Mouse (Mus musculus): ENCODE data around the gene Gpc3. TPM values are rescaled to one million over a fixed set of nuclear protein-coding genes. Genes with fewer than 3 reads are reported as not detected.
"Not testable (repeated sequence)": the region's sequence is repeated elsewhere in the genome, so short reads cannot be mapped to it uniquely, and the experiment has no call there.

Gene Gpc3
- polyA plus RNA-seq, 1 experiment from 2014 or later: 330 TPM

- 81% methylated on average over 2 of the region's 2 CpGs for WGBS
- no peaks in the 10 kb centered on the region for H3K9me3 ChIP-seq (replicated peaks)
- no peaks in the 10 kb centered on the region for H3K4me1 ChIP-seq
- no peak overlapping the region for H3K27ac ChIP-seq
- no peaks in the 10 kb centered on the region for H3K27me3 ChIP-seq
- no peak for ATAC-seq (ENCODE audit: low FRiP score)
- H3K36me3 ChIP-seq: no peaks in the 10 kb centered on the region
- no peak overlapping the region for H3K4me2 ChIP-seq (replicated peaks)
- no peak overlapping the region for H3K9ac ChIP-seq
- H3K4me3 ChIP-seq: no peak overlapping the region
Measured at GRCm38 (mm10) chrX:52310976-52311375, 302.8 kb downstream of the Gpc3 start.

DNA sequence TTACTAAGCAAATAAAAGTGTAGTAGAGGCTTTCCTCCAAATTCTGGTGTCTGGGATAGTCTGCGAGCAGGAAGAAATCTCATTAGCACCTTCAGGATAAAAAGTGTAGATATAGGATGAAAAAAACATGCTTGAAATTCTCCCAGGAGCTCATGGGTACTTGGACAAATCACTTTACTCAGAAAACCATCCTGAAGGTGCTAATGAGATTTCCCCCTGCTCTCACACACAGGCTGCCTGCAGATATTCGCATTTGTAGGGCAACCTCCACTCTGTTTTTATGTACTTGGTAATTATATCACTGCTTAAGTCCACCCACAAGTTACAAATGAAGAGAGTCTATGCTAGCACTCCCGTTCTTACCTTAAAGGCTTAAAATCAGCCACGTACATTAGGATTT lies 308.5 kb downstream of the Gpc3 start:
- ATAC-seq (ENCODE audit: low FRiP score): no peak
- 92% methylated on average over 4 of the region's 4 CpGs for WGBS
- no peaks in the 10 kb centered on the region for H3K9me3 ChIP-seq (replicated peaks)

GRCm38 (mm10) chrX:52288792-52289191 lies 325.0 kb downstream of the Gpc3 start:
- H3K36me3 ChIP-seq: no peaks in the 10 kb centered on the region
- WGBS: 38% methylated on average over 1 of the region's 1 CpGs
- no peak overlapping the region for H3K9ac ChIP-seq
- no peak overlapping the region for H3K4me2 ChIP-seq (replicated peaks)
- H3K4me1 ChIP-seq: no peaks in the 10 kb centered on the region
- no peak for ATAC-seq (ENCODE audit: low FRiP score)
- H3K27ac ChIP-seq: no peak overlapping the region
- H3K4me3 ChIP-seq: no peak overlapping the region
- H3K27me3 ChIP-seq: no peaks in the 10 kb centered on the region
- H3K9me3 ChIP-seq (replicated peaks): no peaks in the 10 kb centered on the region

More for the DNA sequence above, 308.5 kb downstream of the Gpc3 start:
- Histone ChIP-seq H3K4me1 (no peaks in the 10 kb centered on the region), H3K27me3 (no peaks in the 10 kb centered on the region), H3K4me2 (replicated peaks) (no peak overlapping the region), H3K36me3 (no peaks in the 10 kb centered on the region), H3K9ac (no peak overlapping the region), H3K4me3 (no peak overlapping the region), H3K27ac (no peak overlapping the region)

DNA sequence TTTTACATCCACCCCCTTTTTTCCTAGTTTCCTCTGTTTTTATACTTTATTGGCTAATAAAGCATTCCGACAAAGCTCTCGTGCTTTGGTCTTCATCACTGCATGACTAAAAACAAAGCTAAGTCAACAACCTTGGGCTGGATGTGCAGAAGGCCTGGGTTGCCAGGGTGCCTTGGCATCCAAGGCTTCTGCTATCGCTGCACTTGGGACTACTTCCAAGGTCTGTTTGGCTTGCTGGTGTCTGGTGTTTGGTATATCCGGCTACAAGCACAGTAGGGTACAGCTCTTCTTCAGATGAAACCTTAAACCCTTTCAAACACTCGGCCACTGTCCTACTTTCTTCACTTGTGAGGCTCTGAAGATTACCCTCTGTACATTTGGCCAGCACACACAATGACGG lies 325.8 kb downstream of the Gpc3 start:
- no peak for ATAC-seq (ENCODE audit: low FRiP score)
- H3K4me3 ChIP-seq: no peak overlapping the region
- no peaks in the 10 kb centered on the region for H3K36me3 ChIP-seq
- no peaks in the 10 kb centered on the region for H3K9me3 ChIP-seq (replicated peaks)
- H3K9ac ChIP-seq: no peak overlapping the region
- H3K27ac ChIP-seq: no peak overlapping the region
- H3K27me3 ChIP-seq: no peaks in the 10 kb centered on the region
- 81% methylated on average over 6 of the region's 6 CpGs for WGBS
- H3K4me1 ChIP-seq: no peaks in the 10 kb centered on the region
- H3K4me2 ChIP-seq (replicated peaks): no peak overlapping the region

DNA sequence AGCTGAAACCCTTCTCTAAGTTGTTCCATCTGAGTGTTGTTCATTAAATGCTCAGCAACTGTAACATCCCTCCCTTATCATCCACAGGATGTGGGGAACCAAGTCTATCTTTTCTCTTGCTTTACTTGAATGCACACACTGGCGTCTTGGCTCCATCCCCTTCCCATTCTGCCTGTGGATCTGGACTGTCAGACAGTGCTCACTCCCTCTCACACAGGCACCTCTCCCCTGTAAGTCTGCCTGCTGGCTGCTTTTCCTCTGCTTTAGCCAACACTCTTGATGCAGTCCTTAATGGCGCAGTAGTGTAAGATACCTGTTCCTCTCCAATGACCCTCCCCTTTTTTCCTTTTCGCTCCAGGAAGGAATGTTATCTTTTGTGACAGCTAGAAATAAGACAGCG lies 331.7 kb downstream of the Gpc3 start:
- no peaks in the 10 kb centered on the region for H3K27me3 ChIP-seq
- no peaks in the 10 kb centered on the region for H3K9me3 ChIP-seq (replicated peaks)
- no peak overlapping the region for H3K4me3 ChIP-seq
- H3K4me1 ChIP-seq: no peaks in the 10 kb centered on the region
- 81% methylated on average over 4 of the region's 4 CpGs for WGBS
- no peak overlapping the region for H3K27ac ChIP-seq
- H3K36me3 ChIP-seq: no peaks in the 10 kb centered on the region
- no peak for ATAC-seq (ENCODE audit: low FRiP score)
- no peak overlapping the region for H3K9ac ChIP-seq
- H3K4me2 ChIP-seq (replicated peaks): no peak overlapping the region

GRCm38 (mm10) chrX:52281103-52281900 lies 332.4 kb downstream of the Gpc3 start:
- 84% methylated on average over 6 of the region's 6 CpGs for WGBS

DNA sequence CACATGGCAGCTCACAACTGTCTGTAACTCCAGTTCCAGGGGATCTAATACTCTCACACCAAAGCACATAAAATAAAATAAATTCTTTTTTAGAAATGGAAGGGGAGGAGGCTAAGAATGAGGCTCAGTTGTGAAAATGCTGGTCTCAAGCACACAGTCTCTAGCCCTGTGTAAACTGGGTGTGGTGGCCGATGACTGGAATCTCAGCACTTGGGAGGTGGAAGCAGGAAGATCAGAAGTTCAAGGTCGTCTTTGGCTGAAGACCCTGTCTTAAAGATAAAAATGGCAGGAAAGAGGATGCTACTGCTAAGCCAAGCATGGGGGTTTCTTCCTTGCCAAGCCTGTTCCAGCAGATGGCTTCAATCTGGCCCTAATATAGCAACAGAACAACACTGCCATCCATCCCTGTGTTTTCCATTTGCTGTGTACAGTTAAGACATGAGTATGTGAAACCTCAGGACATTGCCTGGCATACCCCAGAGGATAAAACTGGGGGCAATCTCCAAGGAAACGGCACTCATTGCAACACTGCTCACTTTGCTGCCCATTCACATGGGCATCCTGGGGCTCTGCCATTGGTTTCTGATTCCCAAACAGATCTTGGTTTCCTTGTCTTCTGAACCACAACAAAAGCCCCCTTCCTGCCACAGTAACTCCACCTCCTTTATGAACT lies 334.9 kb downstream of the Gpc3 start:
- H3K27me3 ChIP-seq: no peaks in the 10 kb centered on the region
- no peak overlapping the region for H3K4me3 ChIP-seq
- no peak overlapping the region for H3K9ac ChIP-seq
- 80% methylated on average over 3 of the region's 3 CpGs for WGBS
- ATAC-seq (ENCODE audit: low FRiP score): no peak
- H3K9me3 ChIP-seq (replicated peaks): no peaks in the 10 kb centered on the region
- no peaks in the 10 kb centered on the region for H3K4me1 ChIP-seq
- no peak overlapping the region for H3K4me2 ChIP-seq (replicated peaks)
- H3K27ac ChIP-seq: no peak overlapping the region
- H3K36me3 ChIP-seq: no peaks in the 10 kb centered on the region

More at GRCm38 (mm10) chrX:52281103-52281900, 332.4 kb downstream of the Gpc3 start:
- H3K27ac ChIP-seq: no peak overlapping the region
- H3K4me3 ChIP-seq: no peak overlapping the region
- no peak overlapping the region for H3K9ac ChIP-seq
- H3K36me3 ChIP-seq: no peaks in the 10 kb centered on the region
- H3K4me2 ChIP-seq (replicated peaks): no peak overlapping the region
- ATAC-seq (ENCODE audit: low FRiP score): no peak
- no peaks in the 10 kb centered on the region for H3K27me3 ChIP-seq
- no peaks in the 10 kb centered on the region for H3K9me3 ChIP-seq (replicated peaks)
- H3K4me1 ChIP-seq: no peaks in the 10 kb centered on the region

GRCm38 (mm10) chrX:52277599-52277998 lies 336.2 kb downstream of the Gpc3 start:
- WGBS: 57% methylated on average over 1 of the region's 1 CpGs

DNA sequence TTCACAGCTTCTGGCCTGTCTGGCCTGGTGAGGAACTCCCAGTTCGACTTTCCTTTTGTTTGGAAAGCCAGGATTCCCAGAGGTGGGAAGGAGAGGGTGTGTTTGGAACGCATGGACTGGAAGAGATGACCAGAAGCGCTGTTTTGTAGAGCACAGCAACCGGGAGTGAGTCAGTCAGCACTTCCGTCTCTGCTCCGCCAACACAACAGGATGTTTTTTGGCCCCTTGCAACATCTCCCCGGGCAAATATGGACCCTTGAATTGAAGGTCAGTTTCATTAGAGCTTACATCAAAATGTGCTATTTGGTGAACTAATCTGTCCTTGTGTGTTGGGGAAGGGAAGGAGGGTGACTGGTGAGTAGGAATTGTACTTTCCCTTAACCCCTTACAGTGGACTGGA lies 340.7 kb downstream of the Gpc3 start:
- no peak overlapping the region for H3K27ac ChIP-seq
- ATAC-seq (ENCODE audit: low FRiP score): no peak
- no peaks in the 10 kb centered on the region for H3K9me3 ChIP-seq (replicated peaks)
- 81% methylated on average over 7 of the region's 7 CpGs for WGBS
- H3K9ac ChIP-seq: no peak overlapping the region
- H3K4me3 ChIP-seq: no peak overlapping the region
- no peak overlapping the region for H3K4me2 ChIP-seq (replicated peaks)
- H3K36me3 ChIP-seq: no peaks in the 10 kb centered on the region
- no peaks in the 10 kb centered on the region for H3K4me1 ChIP-seq
- no peaks in the 10 kb centered on the region for H3K27me3 ChIP-seq

More at GRCm38 (mm10) chrX:52277599-52277998, 336.2 kb downstream of the Gpc3 start:
- no peak overlapping the region for H3K4me3 ChIP-seq
- H3K36me3 ChIP-seq: no peaks in the 10 kb centered on the region
- H3K27ac ChIP-seq: no peak overlapping the region
- H3K4me2 ChIP-seq (replicated peaks): no peak overlapping the region
- H3K27me3 ChIP-seq: no peaks in the 10 kb centered on the region
- no peak overlapping the region for H3K9ac ChIP-seq
- no peaks in the 10 kb centered on the region for H3K4me1 ChIP-seq
- no peak for ATAC-seq (ENCODE audit: low FRiP score)
- H3K9me3 ChIP-seq (replicated peaks): no peaks in the 10 kb centered on the region

DNA sequence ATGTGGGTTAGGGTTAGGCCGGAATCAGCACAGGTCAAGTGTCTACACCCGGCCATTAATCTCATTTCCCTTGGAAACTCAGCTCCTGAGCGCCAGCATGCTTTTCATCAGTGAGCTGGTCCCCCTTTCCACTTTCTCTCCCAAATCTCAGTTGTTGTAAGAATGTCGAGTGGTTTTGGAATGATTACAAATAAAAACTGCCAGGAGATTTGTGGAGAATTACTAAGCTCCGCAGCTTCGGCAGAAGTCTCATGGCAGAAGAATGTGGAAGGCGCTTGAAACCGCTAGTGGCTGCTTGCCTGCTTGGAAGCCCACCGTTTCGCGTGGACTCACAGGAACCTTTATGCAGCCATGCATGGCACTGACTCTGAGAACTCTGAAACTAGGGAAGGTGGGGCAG lies 351.8 kb downstream of the Gpc3 start:
- Histone ChIP-seq H3K4me1 (no peaks in the 10 kb centered on the region), H3K27me3 (no peaks in the 10 kb centered on the region), H3K27ac (no peak overlapping the region), H3K36me3 (no peaks in the 10 kb centered on the region), H3K4me3 (no peak overlapping the region), H3K9me3 (replicated peaks) (no peaks in the 10 kb centered on the region), H3K9ac (no peak overlapping the region), H3K4me2 (replicated peaks) (no peak overlapping the region)
- no peak for ATAC-seq (ENCODE audit: low FRiP score)
- 87% methylated on average over 11 of the region's 11 CpGs for WGBS

GRCm38 (mm10) chrX:52261546-52261945 lies 352.2 kb downstream of the Gpc3 start:
- 80% methylated on average over 7 of the region's 7 CpGs for WGBS
- H3K36me3 ChIP-seq: no peaks in the 10 kb centered on the region
- no peak overlapping the region for H3K9ac ChIP-seq
- ATAC-seq (ENCODE audit: low FRiP score): no peak
- no peaks in the 10 kb centered on the region for H3K27me3 ChIP-seq
- H3K4me3 ChIP-seq: no peak overlapping the region
- H3K9me3 ChIP-seq (replicated peaks): no peaks in the 10 kb centered on the region
- no peak overlapping the region for H3K4me2 ChIP-seq (replicated peaks)
- no peak overlapping the region for H3K27ac ChIP-seq
- H3K4me1 ChIP-seq: no peaks in the 10 kb centered on the region

DNA sequence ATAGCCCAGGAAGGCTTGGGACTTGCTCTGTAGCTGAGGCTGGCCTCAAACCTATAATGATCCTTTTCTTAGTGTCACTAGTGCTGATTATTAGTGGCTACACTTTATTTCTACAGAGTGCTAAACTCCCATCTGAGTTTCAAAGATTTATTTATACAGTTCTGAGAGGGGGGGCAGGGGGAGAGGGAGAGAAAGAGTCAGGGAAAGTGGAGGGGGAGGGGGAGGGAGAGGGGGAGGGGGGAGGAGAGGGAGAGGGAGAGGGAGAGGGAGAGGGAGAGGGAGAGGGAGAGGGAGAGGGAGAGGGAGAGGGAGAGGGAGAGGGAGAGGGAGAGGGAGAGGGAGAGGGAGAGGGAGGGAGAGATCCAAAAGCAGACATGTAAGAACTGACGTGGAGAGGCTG lies 354.0 kb downstream of the Gpc3 start:
- not testable (repeated sequence) for H3K4me2 ChIP-seq (replicated peaks); H3K4me1 ChIP-seq; H3K9ac ChIP-seq; H3K27me3 ChIP-seq; H3K9me3 ChIP-seq (replicated peaks); H3K36me3 ChIP-seq; H3K27ac ChIP-seq; H3K4me3 ChIP-seq; ATAC-seq (ENCODE audit: low FRiP score)
- WGBS: 50% methylated on average over 1 of the region's 1 CpGs

DNA sequence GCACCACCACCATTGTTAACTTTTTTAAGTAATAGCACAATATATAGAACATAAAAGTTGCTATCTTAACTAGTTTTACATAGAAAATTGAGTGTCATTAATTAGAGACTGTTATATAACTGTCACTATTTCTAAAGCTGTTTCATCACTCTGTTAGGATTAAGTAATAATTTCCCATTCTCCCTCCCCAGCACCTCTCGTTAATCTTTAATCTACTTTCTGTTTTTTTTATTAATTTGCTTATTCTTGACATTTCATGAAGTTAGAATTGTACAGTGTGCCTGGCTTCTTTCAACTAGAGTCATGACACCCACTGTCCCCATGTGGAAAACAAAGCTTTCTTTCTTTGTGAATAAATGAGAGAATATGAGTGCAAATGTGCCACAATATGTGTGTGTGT lies 359.2 kb downstream of the Gpc3 start:
- H3K4me2 ChIP-seq (replicated peaks): no peak overlapping the region
- H3K9ac ChIP-seq: no peak overlapping the region
- no peak overlapping the region for H3K27ac ChIP-seq
- no peaks in the 10 kb centered on the region for H3K36me3 ChIP-seq
- H3K4me1 ChIP-seq: no peaks in the 10 kb centered on the region
- WGBS: 78% methylated on average over 1 of the region's 1 CpGs
- no peaks in the 10 kb centered on the region for H3K27me3 ChIP-seq
- no peak overlapping the region for H3K4me3 ChIP-seq
- no peak for ATAC-seq (ENCODE audit: low FRiP score)
- H3K9me3 ChIP-seq (replicated peaks): no peaks in the 10 kb centered on the region

Data from hindbrain, embryonic 12.5 days (tissue).